Comparison of ENCODE assay signal across 11 mouse cellular contexts in the genomic region with DNA sequence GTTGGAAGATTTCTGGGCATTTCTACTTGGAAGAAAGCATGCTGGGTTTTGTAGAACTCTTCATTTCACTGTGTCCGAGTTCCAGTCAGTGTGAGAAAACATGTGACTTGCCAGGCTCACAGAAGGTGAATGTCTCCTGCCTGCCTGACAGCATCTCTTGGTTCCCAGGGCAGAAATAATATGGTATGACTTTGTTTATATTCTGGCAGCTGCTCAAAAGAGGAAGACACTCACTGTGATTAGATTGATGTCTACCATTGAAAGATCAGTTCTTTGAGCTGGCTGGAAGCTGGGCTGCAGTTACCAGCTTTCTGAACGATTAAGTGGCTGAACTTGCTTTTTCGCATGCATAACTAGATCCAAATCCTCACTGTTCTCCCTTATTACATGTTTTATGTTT.
DNase-seq lines count a peak whose midpoint lies in the region; ATAC-seq and TF ChIP-seq lines count a peak whose summit lies in the region.
"Had no signal": no experiment of that assay in that cellular context is flagged by ENCODE, and none has a peak within 500 bp of the region (broad histone marks: within the 10 kb centered on the region; RNA-seq: fewer than 3 reads in every experiment).

No protein-coding gene starts in this region.

- H3K4me2 ChIP-seq in kidney, embryonic 14.5 days (replicated peaks; ENCODE audit: low read depth, low read length): no peak overlapping the region
- peak overlapping the region; percentile 16 for H3K4me2 ChIP-seq in hindbrain, embryonic 15.5 days
- no peak overlapping the region for H3K4me2 ChIP-seq in neural tube, embryonic 12.5 days (replicated peaks)
- H3K4me2 ChIP-seq: liver, embryonic 12.5 days had no signal

- 57% methylated on average over 3 of the region's 3 CpGs for WGBS in kidney, embryonic 14.5 days
- 53% methylated on average over 3 of the region's 3 CpGs for WGBS in kidney, adult 2 months
- WGBS in hindbrain, embryonic 15.5 days: 20% methylated on average over 3 of the region's 3 CpGs
- 26% methylated on average over 3 of the region's 3 CpGs for WGBS in neural tube, embryonic 12.5 days

- H3K4me1 ChIP-seq in kidney, embryonic 14.5 days (ENCODE audit: control insufficient read depth, insufficient read depth, low read length): 0 out of 2 replicates have a peak, but pooled peaks cover 7% of the 10 kb centered on the region
- no peaks in the 10 kb centered on the region for H3K4me1 ChIP-seq in kidney, adult 2 months (ENCODE audit: control insufficient read depth, insufficient read depth, low read length)
- peaks cover 14% of the 10 kb centered on the region for H3K4me1 ChIP-seq in hindbrain, embryonic 15.5 days (replicated peaks)
- H3K4me1 ChIP-seq in neural tube, embryonic 12.5 days: peaks cover 10% of the 10 kb centered on the region; the same call in 1 of the 2 replicates
- H3K4me1 ChIP-seq: liver, embryonic 12.5 days; megakaryocyte, embryonic 14.5 days had no signal

- H3K36me3 ChIP-seq in kidney, embryonic 14.5 days (ENCODE audit: control insufficient read depth, insufficient read depth, low read length): no peaks in the 10 kb centered on the region
- H3K36me3 ChIP-seq in kidney, adult 2 months (ENCODE audit: control insufficient read depth, insufficient read depth, low read length): no peaks in the 10 kb centered on the region
- no peaks in the 10 kb centered on the region for H3K36me3 ChIP-seq in hindbrain, embryonic 15.5 days
- no peaks in the 10 kb centered on the region for H3K36me3 ChIP-seq in neural tube, embryonic 12.5 days
- H3K36me3 ChIP-seq: liver, embryonic 12.5 days had no signal

- no peak for DNase-seq in kidney, adult 2 months
- DNase-seq in embryo, embryonic 11 days: peak; percentile 10
- DNase-seq in gastrocnemius, postnatal 14 days: no peak
- no peak for DNase-seq in liver
- DNase-seq: cerebellum, postnatal 36 days; layer of hippocampus, adult 9-11 months had no signal

- no peaks in the 10 kb centered on the region for H3K9me3 ChIP-seq in kidney, embryonic 14.5 days (ENCODE audit: control insufficient read depth, low read length)
- H3K9me3 ChIP-seq in hindbrain, embryonic 15.5 days: no peaks in the 10 kb centered on the region
- H3K9me3 ChIP-seq in neural tube, embryonic 12.5 days: no peaks in the 10 kb centered on the region
- H3K9me3 ChIP-seq: liver, embryonic 12.5 days had no signal

- H3K4me3 ChIP-seq in kidney, embryonic 14.5 days (ENCODE audit: low read length): no peak overlapping the region
- no peak overlapping the region for H3K4me3 ChIP-seq in kidney, adult 2 months (ENCODE audit: insufficient read depth, low read depth, low read length)
- H3K4me3 ChIP-seq in hindbrain, embryonic 15.5 days: no peak overlapping the region
- H3K4me3 ChIP-seq in neural tube, embryonic 12.5 days: no peak overlapping the region
- H3K4me3 ChIP-seq: liver, embryonic 12.5 days; megakaryocyte, embryonic 14.5 days had no signal

- H3K27ac ChIP-seq in kidney, embryonic 14.5 days (ENCODE audit: low read depth, low read length): peak overlapping the region; percentile 30; the same call in 1 of the 2 replicates
- no peak overlapping the region for H3K27ac ChIP-seq in kidney, adult 2 months (ENCODE audit: insufficient read depth, low read depth, low read length)
- H3K27ac ChIP-seq in hindbrain, embryonic 15.5 days (replicated peaks): peak overlapping the region; percentile 61
- H3K27ac ChIP-seq in neural tube, embryonic 12.5 days: no peak overlapping the region
- H3K27ac ChIP-seq: liver, embryonic 12.5 days had no signal

- no peak overlapping the region for H3K9ac ChIP-seq in kidney, embryonic 14.5 days (ENCODE audit: low read depth, low read length)
- no peak overlapping the region for H3K9ac ChIP-seq in hindbrain, embryonic 15.5 days
- no peak overlapping the region for H3K9ac ChIP-seq in neural tube, embryonic 12.5 days
- H3K9ac ChIP-seq: liver, embryonic 12.5 days had no signal

- no peak for TF ChIP-seq CTCF in kidney, adult 2 months (conservative IDR thresholded peaks at IDR 0.05; ENCODE audit: insufficient read depth, insufficient read length, low read depth, low read length)

- no peaks in the 10 kb centered on the region for H3K27me3 ChIP-seq in kidney, embryonic 14.5 days (ENCODE audit: control insufficient read depth, insufficient read depth, low read length)
- no peaks in the 10 kb centered on the region for H3K27me3 ChIP-seq in kidney, adult 2 months (replicated peaks; ENCODE audit: control insufficient read depth, insufficient read depth, low read length)
- no peaks in the 10 kb centered on the region for H3K27me3 ChIP-seq in hindbrain, embryonic 15.5 days
- no peaks in the 10 kb centered on the region for H3K27me3 ChIP-seq in neural tube, embryonic 12.5 days (replicated peaks)
- H3K27me3 ChIP-seq: liver, embryonic 12.5 days; megakaryocyte, embryonic 14.5 days had no signal

- intact Hi-C loops in gastrocnemius, postnatal 14 days (cut with DNase I; ENCODE audit: low total_unique reads): no loop called here

- no peak for ATAC-seq in kidney, embryonic 14.5 days (ENCODE audit: low FRiP score, low TSS enrichment)
- peak; percentile 78 for ATAC-seq in hindbrain, embryonic 15.5 days (ENCODE audit: low FRiP score, low read depth)
- ATAC-seq in neural tube, embryonic 12.5 days (ENCODE audit: low FRiP score, low read depth): peak; percentile 80
- ATAC-seq: liver, embryonic 12.5 days had no signal

- TF ChIP-seq POLR2A in kidney, adult 2 months (IDR thresholded peaks at IDR 0.05; ENCODE audit: low read depth, low read length): no peak

Comparison
In these comparisons a context has a peak if more than half of its experiments do, and no peak if none do; other contexts are left out.
1. H3K27ac ChIP-seq: peak in kidney, embryonic 14.5 days (single experiment) and hindbrain, embryonic 15.5 days (single experiment); none in kidney, adult 2 months (single experiment) and neural tube, embryonic 12.5 days (single experiment).